Mouse (Mus musculus) stomach, embryonic 14.5 days (tissue): Measurements from ENCODE around the gene Klhl23. TPM values are rescaled to one million over a fixed set of nuclear protein-coding genes. Genes with fewer than 3 reads are reported as not detected.
"Not testable (repeated sequence)": the region's sequence is repeated elsewhere in the genome, so short reads cannot be mapped to it uniquely, and the experiment has no call there.

Experiments used
- ATAC-seq: fragments of 200-750 bp; cut with Nextera tagmentation; 2 replicates; pipeline ENCODE4 v1.8.0; 2017; ENCODE audit warnings: low read depth, moderate TSS enrichment; ENCODE audit not compliant: insufficient number of reproducible peaks, insufficient read depth, low FRiP score
- H3K27ac ChIP-seq: fragments of 300-500 bp; sonication (generic); 2 replicates; pipeline ENCODE4 v1.5.1; 2014; ENCODE audit warnings: mild to moderate bottlenecking, low read length, moderate library complexity, mixed read lengths
- H3K27me3 ChIP-seq: fragments of 300-500 bp; sonication (generic); 2 replicates; pipeline ENCODE4 v1.6.1; 2014; ENCODE audit warnings: low read length, control low read depth, mixed read lengths; ENCODE audit not compliant: control insufficient read depth, insufficient read depth
- H3K36me3 ChIP-seq: fragments of 300-500 bp; sonication (generic); 2 replicates; pipeline ENCODE4 v1.6.1; 2014; ENCODE audit warnings: mild to moderate bottlenecking, control low read depth, low read length, moderate library complexity, mixed read lengths; ENCODE audit not compliant: control insufficient read depth, insufficient read depth
- H3K4me1 ChIP-seq: fragments of 300-500 bp; sonication (generic); 2 replicates; pipeline ENCODE4 v1.6.1; 2014; ENCODE audit warnings: low read length, control low read depth, mixed read lengths; ENCODE audit not compliant: control insufficient read depth, insufficient read depth
- H3K4me2 ChIP-seq: fragments of 300-500 bp; sonication (generic); replicated peaks from 2 replicates; pipeline ENCODE4 v1.6.1; 2014; ENCODE audit warnings: low read depth, low read length, control low read depth
- H3K4me3 ChIP-seq: fragments of 300-500 bp; sonication (generic); 2 replicates; pipeline ENCODE4 v1.5.1; 2014; ENCODE audit warnings: low read depth, low read length, control low read depth
- H3K9ac ChIP-seq: fragments of 300-500 bp; sonication (generic); replicated peaks from 2 replicates; pipeline ENCODE4 v1.6.1; 2014; ENCODE audit warnings: low read depth, mild to moderate bottlenecking, control low read depth, low read length, moderate library complexity, mixed read lengths
- H3K9me3 ChIP-seq: fragments of 300-500 bp; sonication (generic); 2 replicates; pipeline ENCODE4 v1.6.1; 2016; ENCODE audit warnings: low read depth, low read length, control low read depth; ENCODE audit not compliant: control insufficient read depth
- WGBS: fragments of 180-500 bp; shearing (Covaris S2); extraction: QIAGEN DNeasy Blood & Tissue Kit; methylation state at CpG from one replicate; pipeline ENCODE4 v1.1.7; 2014; 5-methylcytosine and 5-hydroxymethylcytosine counted together
- polyA plus RNA-seq: library from polyadenylated mRNA; unstranded; fragments of >200 nt; fragmentation: Nextera tagmentation; extraction: Ambion mirVana; gene quantifications from 2 replicates; pipeline ENCODE4 v1.2.1, GENCODE M21; 2014

The Klhl23 gene
- polyA plus RNA-seq, 1 experiment from 2014 or later, result 42.8 TPM

- 53% methylated on average over 5 of the region's 5 CpGs for WGBS
- Histone ChIP-seq H3K27ac (no peak overlapping the region), H3K9me3 (no peaks in the 10 kb centered on the region), H3K4me1 (no peaks in the 10 kb centered on the region), H3K4me3 (no peak overlapping the region), H3K36me3 (no peaks in the 10 kb centered on the region), H3K4me2 (no peak overlapping the region), H3K27me3 (no peaks in the 10 kb centered on the region), H3K9ac (no peak overlapping the region)
- peak; percentile 42; the same call in 1 of the 2 replicates for ATAC-seq
Observed at GRCm38 (mm10) chr2:69802911-69803312, 18.8 kb upstream of the Klhl23 start.

- no peak for ATAC-seq
- H3K27ac ChIP-seq, result no peak overlapping the region
- no peak overlapping the region for H3K4me3 ChIP-seq
- no peaks in the 10 kb centered on the region for H3K9me3 ChIP-seq
- H3K9ac ChIP-seq, result no peak overlapping the region
- H3K27me3 ChIP-seq, result no peaks in the 10 kb centered on the region
- H3K36me3 ChIP-seq, result no peaks in the 10 kb centered on the region
- 71% methylated on average over 8 of the region's 8 CpGs for WGBS
- no peak overlapping the region for H3K4me2 ChIP-seq
- H3K4me1 ChIP-seq, result no peaks in the 10 kb centered on the region
Observed at GRCm38 (mm10) chr2:69803756-69804155, 18.0 kb upstream of the Klhl23 start.

GRCm38 (mm10) chr2:69804663-69805062 lies 17.1 kb upstream of the Klhl23 start:
- 86% methylated on average over 8 of the region's 9 CpGs for WGBS
- not testable (repeated sequence) for H3K9ac ChIP-seq, H3K27ac ChIP-seq, ATAC-seq, H3K4me2 ChIP-seq, H3K4me1 ChIP-seq, H3K9me3 ChIP-seq, H3K27me3 ChIP-seq, H3K36me3 ChIP-seq, H3K4me3 ChIP-seq

GRCm38 (mm10) chr2:69810169-69810568 lies 11.6 kb upstream of the Klhl23 start:
- no peak overlapping the region for H3K4me2 ChIP-seq
- H3K9ac ChIP-seq, result no peak overlapping the region
- ATAC-seq, result no peak
- H3K27ac ChIP-seq, result no peak overlapping the region
- 64% methylated on average over 15 of the region's 15 CpGs for WGBS
- no peak overlapping the region for H3K4me3 ChIP-seq
- no peaks in the 10 kb centered on the region for H3K27me3 ChIP-seq
- H3K9me3 ChIP-seq, result no peaks in the 10 kb centered on the region
- no peaks in the 10 kb centered on the region for H3K36me3 ChIP-seq
- no peaks in the 10 kb centered on the region for H3K4me1 ChIP-seq

GRCm38 (mm10) chr2:69811349-69811748 lies 10.4 kb upstream of the Klhl23 start:
- not testable (repeated sequence) for H3K4me2 ChIP-seq, H3K27ac ChIP-seq, H3K9ac ChIP-seq, ATAC-seq, H3K36me3 ChIP-seq, H3K27me3 ChIP-seq, H3K4me1 ChIP-seq, H3K4me3 ChIP-seq, H3K9me3 ChIP-seq
- 63% methylated on average over 7 of the region's 7 CpGs for WGBS

GRCm38 (mm10) chr2:69816575-69816974 lies 5.2 kb upstream of the Klhl23 start:
- no peak overlapping the region for H3K9ac ChIP-seq
- no peaks in the 10 kb centered on the region for H3K27me3 ChIP-seq
- H3K4me2 ChIP-seq, result no peak overlapping the region
- peaks cover 3% of the 10 kb centered on the region; the same call in 1 of the 2 replicates for H3K4me1 ChIP-seq
- WGBS, result 67% methylated on average over 5 of the region's 5 CpGs
- ATAC-seq, result no peak
- no peaks in the 10 kb centered on the region for H3K36me3 ChIP-seq
- H3K27ac ChIP-seq, result no peak overlapping the region
- H3K4me3 ChIP-seq, result no peak overlapping the region
- H3K9me3 ChIP-seq, result no peaks in the 10 kb centered on the region

GRCm38 (mm10) chr2:69818350-69819085 lies 3.2 kb upstream of the Klhl23 start:
- Histone ChIP-seq H3K36me3 (no peaks in the 10 kb centered on the region), H3K9me3 (no peaks in the 10 kb centered on the region), H3K4me2 (no peak overlapping the region), H3K27ac (no peak overlapping the region), H3K9ac (no peak overlapping the region), H3K27me3 (no peaks in the 10 kb centered on the region), H3K4me3 (no peak overlapping the region), H3K4me1 (peaks cover 4% of the 10 kb centered on the region; the same call in 1 of the 2 replicates)
- WGBS, result 77% methylated on average over 9 of the region's 9 CpGs
- no peak for ATAC-seq

GRCm38 (mm10) chr2:69820201-69820600 lies 1.5 kb upstream of the Klhl23 start:
- H3K27ac ChIP-seq, result no peak overlapping the region
- no peak overlapping the region for H3K9ac ChIP-seq
- ATAC-seq, result no peak
- 37% methylated on average over 1 of the region's 1 CpGs for WGBS
- H3K27me3 ChIP-seq, result no peaks in the 10 kb centered on the region
- no peaks in the 10 kb centered on the region for H3K9me3 ChIP-seq
- H3K36me3 ChIP-seq, result peaks cover 10% of the 10 kb centered on the region; the same call in 1 of the 2 replicates
- H3K4me3 ChIP-seq, result no peak overlapping the region
- no peak overlapping the region for H3K4me2 ChIP-seq
- peaks cover 13% of the 10 kb centered on the region; the same call in 1 of the 2 replicates for H3K4me1 ChIP-seq
